14 mouse cellular contexts compared by ENCODE assay signal in the genomic region with DNA sequence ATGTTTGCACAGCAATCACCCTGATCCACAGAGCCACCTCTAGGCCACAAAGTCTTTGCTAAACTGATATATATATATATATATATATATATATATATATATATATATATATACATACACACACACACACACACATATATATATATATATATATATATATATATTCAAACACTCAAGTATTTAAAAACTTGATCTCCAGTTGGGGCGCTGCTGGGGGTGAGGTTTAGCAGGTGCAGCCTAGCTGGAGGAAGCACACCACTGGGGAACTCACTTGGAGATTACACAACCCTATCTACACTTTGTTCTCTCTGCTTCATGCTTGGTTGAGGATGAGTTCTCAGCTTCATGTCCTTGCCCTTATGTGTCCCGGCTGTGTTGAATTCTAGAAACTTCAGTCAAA.
"Had no signal": no experiment of that assay in that cellular context is flagged by ENCODE, and none has a peak within 500 bp of the region (broad histone marks: within the 10 kb centered on the region; RNA-seq: fewer than 3 reads in every experiment).

No protein-coding gene starts in this region.

- H3K4me3 ChIP-seq: liver, embryonic 12.5 days; midbrain, embryonic 13.5 days; midbrain, embryonic 15.5 days; neural tube, embryonic 12.5 days; stomach, embryonic 15.5 days had no signal

- H3K4me1 ChIP-seq: megakaryocyte, embryonic 14.5 days had no signal

- H3K27ac ChIP-seq: liver, embryonic 12.5 days; liver, embryonic 14.5 days; midbrain, embryonic 13.5 days; midbrain, embryonic 15.5 days; neural tube, embryonic 12.5 days; stomach, embryonic 15.5 days; stomach, postnatal 0 days had no signal

- ATAC-seq: liver, embryonic 12.5 days; midbrain, embryonic 13.5 days; midbrain, embryonic 15.5 days had no signal

- DNase-seq: lung, adult 18-20 months; lung, embryonic 14.5 days; lung, postnatal 10 days; lung, postnatal 4 days; right cerebral cortex, postnatal 14 days; thymus, postnatal 14 days had no signal

- H3K27me3 ChIP-seq: midbrain, embryonic 15.5 days; neural tube, embryonic 12.5 days; stomach, embryonic 15.5 days had no signal

- H3K9me3 ChIP-seq: liver, embryonic 12.5 days; midbrain, embryonic 15.5 days; stomach, embryonic 15.5 days had no signal

- H3K4me2 ChIP-seq: liver, embryonic 12.5 days; lung, embryonic 14.5 days; midbrain, embryonic 13.5 days; midbrain, embryonic 15.5 days; neural tube, embryonic 12.5 days; stomach, embryonic 15.5 days had no signal

- H3K36me3 ChIP-seq: liver, embryonic 12.5 days; midbrain, embryonic 13.5 days; midbrain, embryonic 15.5 days; neural tube, embryonic 12.5 days; stomach, embryonic 15.5 days had no signal

- H3K9ac ChIP-seq: liver, embryonic 12.5 days; liver, embryonic 14.5 days; lung, embryonic 14.5 days; midbrain, embryonic 13.5 days; midbrain, embryonic 15.5 days; neural tube, embryonic 12.5 days; stomach, embryonic 15.5 days had no signal
